Mouse (Mus musculus) embryonic facial prominence, embryonic 10.5 days (tissue): ENCODE data around the gene Fabp3. TPM values are rescaled to one million over a fixed set of nuclear protein-coding genes. Genes with fewer than 3 reads are reported as not detected.

ENCODE experiments used
- DNase-seq: peaks from one replicate; pipeline ENCODE4 v3.0.0-alpha.2; 2017; ENCODE audit warnings: low spot score
- H3K27ac ChIP-seq: fragments of 300-500 bp; sonication (generic); replicated peaks from 2 replicates; pipeline ENCODE4 v1.5.1; 2016; ENCODE audit warnings: mild to moderate bottlenecking
- H3K27me3 ChIP-seq: fragments of 300-500 bp; sonication (generic); replicated peaks from 2 replicates; pipeline ENCODE4 v1.6.1; 2016; ENCODE audit warnings: low read depth, mild to moderate bottlenecking; ENCODE audit not compliant: poor library complexity, severe bottlenecking
- H3K36me3 ChIP-seq: fragments of 300-500 bp; sonication (generic); replicated peaks from 2 replicates; pipeline ENCODE4 v1.6.1; 2016; ENCODE audit warnings: mild to moderate bottlenecking, moderate library complexity
- H3K4me1 ChIP-seq: fragments of 300-500 bp; sonication (generic); 2 replicates; pipeline ENCODE4 v1.6.1; 2016
- H3K4me3 ChIP-seq: fragments of 300-500 bp; sonication (generic); 2 replicates; pipeline ENCODE4 v1.5.1; 2016; ENCODE audit warnings: mild to moderate bottlenecking, moderate library complexity
- H3K9me3 ChIP-seq: fragments of 300-500 bp; sonication (generic); 2 replicates; pipeline ENCODE4 v1.6.1; 2016; ENCODE audit warnings: mild to moderate bottlenecking
- WGBS: fragments of 180-500 bp; shearing (Covaris S2); methylation state at CpG from one replicate; pipeline ENCODE4 v1.1.7; 2016; 5-methylcytosine and 5-hydroxymethylcytosine counted together
- polyA plus RNA-seq: library from polyadenylated mRNA; unstranded; fragments of >200 nt; fragmentation: Nextera tagmentation; extraction: Ambion mirVana; gene quantifications from 2 replicates; pipeline ENCODE4 v1.2.1, GENCODE M21; 2016

The Fabp3 gene
- polyA plus RNA-seq, 1 experiment from 2014 or later, result 15.6 TPM

DNA sequence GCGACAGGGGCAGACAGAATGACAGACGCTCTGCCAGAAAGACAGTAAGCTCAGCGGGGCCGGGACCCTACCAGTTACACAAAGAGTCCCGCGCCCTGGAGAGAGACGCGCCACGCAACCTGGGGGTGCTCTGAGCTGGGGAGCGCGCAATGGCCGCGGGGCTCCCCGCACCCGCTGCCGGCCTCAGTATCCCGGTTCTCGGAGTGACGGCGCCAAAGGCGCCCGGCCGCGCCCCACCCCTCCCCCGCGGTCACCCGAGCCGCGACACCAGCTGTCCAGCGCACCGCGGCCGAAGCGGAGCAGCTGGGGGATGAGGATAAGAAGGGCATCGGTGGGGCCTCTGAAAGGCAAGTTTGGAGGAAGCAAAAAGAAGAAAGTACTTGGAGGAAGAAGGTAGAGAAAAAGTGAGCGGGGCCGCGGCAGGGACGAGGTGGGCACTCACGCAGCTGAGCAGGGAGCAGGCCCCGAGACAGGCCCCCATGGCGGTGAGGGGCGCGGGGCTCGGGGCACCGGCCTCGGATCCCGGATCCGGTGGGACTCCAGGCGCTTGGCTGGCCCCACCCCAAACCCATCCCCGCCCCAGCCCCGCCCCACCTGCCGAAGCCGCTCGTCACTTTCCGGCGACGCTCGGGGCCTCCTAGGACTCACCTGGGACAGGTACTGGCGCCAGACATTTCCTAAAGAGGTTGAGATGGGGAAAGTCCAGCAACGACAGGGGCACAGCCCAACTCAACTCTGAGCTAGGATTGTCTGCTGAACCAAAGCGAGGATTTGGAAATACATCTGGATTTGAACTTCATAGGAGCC lies 33.2 kb upstream of the Fabp3 start:
- WGBS, result under 1% methylated on average over 62 of the region's 62 CpGs
- peak overlapping the region; percentile 93 for H3K27ac ChIP-seq
- H3K4me1 ChIP-seq, result peaks cover 33% of the 10 kb centered on the region
- H3K36me3 ChIP-seq, result no peaks in the 10 kb centered on the region
- H3K9me3 ChIP-seq, result no peaks in the 10 kb centered on the region
- peak overlapping the region; percentile 80 for H3K4me3 ChIP-seq
- H3K27me3 ChIP-seq, result peaks cover 86% of the 10 kb centered on the region
- peak; percentile 73 for DNase-seq

DNA sequence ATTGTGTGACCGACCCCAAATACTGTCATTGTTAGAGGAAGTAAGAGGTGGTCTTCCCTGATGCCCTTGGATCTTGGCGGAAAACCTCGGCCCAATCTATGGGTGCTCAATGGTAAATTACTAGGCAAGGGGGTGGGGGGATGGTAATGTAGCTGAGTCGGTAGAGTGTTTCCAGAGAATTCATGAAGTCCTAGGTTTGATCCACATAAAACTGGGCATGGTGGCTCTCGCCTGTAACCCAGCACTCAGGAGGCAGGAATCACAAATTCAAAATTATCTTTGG lies 32.6 kb upstream of the Fabp3 start:
- H3K4me3 ChIP-seq, result peak overlapping the region; percentile 80
- no peaks in the 10 kb centered on the region for H3K9me3 ChIP-seq
- peaks cover 85% of the 10 kb centered on the region for H3K27me3 ChIP-seq
- peaks cover 33% of the 10 kb centered on the region for H3K4me1 ChIP-seq
- 45% methylated on average over 5 of the region's 5 CpGs for WGBS
- H3K27ac ChIP-seq, result 0 out of 2 replicates have a peak overlapping the region, but pooled peaks have one; percentile 93
- DNase-seq, result no peak
- H3K36me3 ChIP-seq, result no peaks in the 10 kb centered on the region

GRCm38 (mm10) chr4:130276573-130277176 lies 31.7 kb upstream of the Fabp3 start:
- 61% methylated on average over 7 of the region's 7 CpGs for WGBS
- no peaks in the 10 kb centered on the region for H3K36me3 ChIP-seq
- no peaks in the 10 kb centered on the region for H3K9me3 ChIP-seq
- H3K27ac ChIP-seq, result no peak overlapping the region
- peaks cover 81% of the 10 kb centered on the region for H3K27me3 ChIP-seq
- H3K4me3 ChIP-seq, result no peak overlapping the region
- no peak for DNase-seq
- peaks cover 33% of the 10 kb centered on the region for H3K4me1 ChIP-seq

DNA sequence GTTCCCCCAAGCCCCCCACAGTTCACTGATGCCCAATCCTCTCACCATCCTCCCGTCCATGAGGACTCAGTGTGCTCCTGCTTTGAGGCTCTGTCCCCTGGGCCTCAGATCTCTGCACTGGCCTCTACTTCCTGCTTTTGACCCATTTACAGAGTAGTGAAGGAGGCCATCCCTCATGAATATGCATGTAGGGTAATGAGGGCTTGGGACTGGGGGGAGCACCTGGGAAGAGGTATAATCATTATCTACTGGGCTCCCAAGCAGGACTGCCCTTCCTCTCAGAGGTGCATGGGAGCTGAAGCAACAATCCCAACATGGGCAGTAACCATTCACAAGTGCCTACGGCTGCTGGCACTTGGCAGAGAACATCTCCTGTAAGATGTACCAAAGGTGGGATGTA lies 29.3 kb upstream of the Fabp3 start, which contains the start of gene Serinc2:
Gene Serinc2 (minus strand): TSS at position 101 of the 400 bp plus-strand sequence.
- no peak for DNase-seq
- no peaks in the 10 kb centered on the region for H3K9me3 ChIP-seq
- peaks cover 24% of the 10 kb centered on the region for H3K4me1 ChIP-seq
- H3K27ac ChIP-seq, result no peak within 1 kb of the TSS
- H3K4me3 ChIP-seq, result no peak within 1 kb of the TSS
- WGBS, result 64% methylated on average over 2 of the region's 2 CpGs
- peaks cover 63% of the 10 kb centered on the region for H3K27me3 ChIP-seq
- H3K36me3 ChIP-seq, result no peaks in the 10 kb centered on the region

DNA sequence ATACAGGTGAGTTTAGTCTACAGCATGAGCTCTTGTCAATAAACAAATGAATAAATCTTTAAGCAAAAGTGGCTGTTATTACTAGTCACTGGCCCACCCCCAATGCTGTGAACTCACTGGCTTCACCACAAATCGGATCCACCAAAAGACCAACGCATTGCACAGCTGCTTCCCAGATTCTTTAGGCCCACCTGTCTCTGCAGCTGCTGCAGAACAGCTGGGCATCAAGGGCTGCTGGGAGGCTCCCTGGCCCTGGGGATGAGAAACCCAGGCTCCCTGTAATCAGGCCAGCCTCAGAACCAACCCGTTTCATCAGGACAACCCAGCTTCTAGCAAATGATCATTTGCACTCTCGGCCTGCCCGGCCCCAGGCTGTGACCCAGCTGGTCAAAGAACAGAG lies 25.5 kb upstream of the Fabp3 start:
- DNase-seq, result no peak
- Histone ChIP-seq H3K4me1 (no peaks in the 10 kb centered on the region), H3K36me3 (no peaks in the 10 kb centered on the region), H3K4me3 (no peak overlapping the region), H3K9me3 (no peaks in the 10 kb centered on the region), H3K27me3 (peaks cover 49% of the 10 kb centered on the region), H3K27ac (no peak overlapping the region)
- 70% methylated on average over 5 of the region's 5 CpGs for WGBS

DNA sequence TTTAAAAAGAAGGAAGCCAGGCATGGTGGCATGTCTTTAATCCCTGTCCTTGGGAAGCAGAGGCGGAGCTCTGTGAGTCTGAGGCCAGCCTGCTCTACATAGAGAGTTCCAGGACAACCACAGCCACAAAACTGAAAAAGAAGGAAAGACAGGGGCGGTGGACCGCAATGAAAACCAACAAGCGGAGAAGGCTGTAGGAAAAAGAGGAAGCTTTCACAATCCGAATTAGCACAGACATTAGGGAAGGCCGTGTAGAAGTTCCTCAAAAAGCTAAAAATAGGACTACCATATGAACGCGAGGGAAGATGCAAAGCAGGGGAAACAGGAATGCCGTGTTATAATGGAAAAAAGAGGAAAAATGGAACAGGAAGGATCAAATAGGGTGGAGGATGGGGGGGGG lies 24.6 kb upstream of the Fabp3 start:
- H3K4me1 ChIP-seq, result no peaks in the 10 kb centered on the region
- no peak overlapping the region for H3K4me3 ChIP-seq
- peaks cover 43% of the 10 kb centered on the region for H3K27me3 ChIP-seq
- 85% methylated on average over 9 of the region's 9 CpGs for WGBS
- no peak for DNase-seq
- H3K27ac ChIP-seq, result no peak overlapping the region
- no peaks in the 10 kb centered on the region for H3K9me3 ChIP-seq
- no peaks in the 10 kb centered on the region for H3K36me3 ChIP-seq

GRCm38 (mm10) chr4:130286531-130286930 lies 21.9 kb upstream of the Fabp3 start:
- no peaks in the 10 kb centered on the region for H3K36me3 ChIP-seq
- no peak overlapping the region for H3K27ac ChIP-seq
- H3K9me3 ChIP-seq, result no peaks in the 10 kb centered on the region
- no peak overlapping the region for H3K4me3 ChIP-seq
- WGBS, result 53% methylated on average over 3 of the region's 3 CpGs
- DNase-seq, result no peak
- peaks cover 33% of the 10 kb centered on the region for H3K27me3 ChIP-seq
- no peaks in the 10 kb centered on the region for H3K4me1 ChIP-seq

DNA sequence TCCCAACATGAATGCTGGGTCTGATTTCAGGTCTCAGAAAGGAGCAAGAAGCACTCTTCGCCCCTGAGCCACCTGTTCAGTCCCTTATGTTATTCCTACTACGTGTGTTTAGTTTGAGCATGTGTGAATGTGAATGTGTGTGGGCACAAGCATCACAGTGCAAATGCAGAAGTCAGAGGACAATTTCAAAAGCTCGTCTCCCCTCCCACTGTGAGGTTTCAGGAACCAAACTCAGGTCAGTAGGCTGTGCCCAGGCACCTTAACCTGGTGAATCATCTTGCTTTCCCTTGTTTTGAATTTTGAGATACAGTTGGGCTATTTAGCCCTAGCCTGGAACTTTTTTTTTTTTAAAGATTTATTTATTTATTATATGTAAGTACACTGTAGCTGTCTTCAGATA lies 18.6 kb upstream of the Fabp3 start:
- peaks cover 25% of the 10 kb centered on the region for H3K27me3 ChIP-seq
- 78% methylated on average over 3 of the region's 3 CpGs for WGBS
- no peaks in the 10 kb centered on the region for H3K9me3 ChIP-seq
- H3K27ac ChIP-seq, result no peak overlapping the region
- no peak for DNase-seq
- no peak overlapping the region for H3K4me3 ChIP-seq
- H3K4me1 ChIP-seq, result no peaks in the 10 kb centered on the region
- H3K36me3 ChIP-seq, result no peaks in the 10 kb centered on the region

DNA sequence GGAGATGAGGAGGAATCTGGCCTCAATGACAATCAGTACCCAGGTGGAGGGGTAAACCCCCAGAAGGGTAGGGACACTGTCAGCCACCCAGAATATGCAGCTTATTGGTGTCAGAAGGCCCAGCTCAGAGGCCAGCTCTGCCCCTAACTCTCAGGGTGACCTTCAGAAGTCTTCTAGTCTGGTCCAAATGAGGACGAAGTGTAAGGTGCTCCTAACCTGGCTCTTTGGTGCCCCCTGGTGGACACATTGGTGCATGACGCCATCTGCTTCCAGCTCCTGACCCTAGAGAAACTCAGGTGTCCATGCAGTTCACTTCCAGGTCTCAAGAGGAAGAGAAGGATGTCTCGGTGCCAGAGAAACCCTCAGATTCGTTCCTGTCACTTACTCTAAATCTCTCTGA lies 16.1 kb upstream of the Fabp3 start:
- no peaks in the 10 kb centered on the region for H3K36me3 ChIP-seq
- peak; percentile 85 for DNase-seq
- peaks cover 12% of the 10 kb centered on the region for H3K27me3 ChIP-seq
- H3K9me3 ChIP-seq, result no peaks in the 10 kb centered on the region
- 6% methylated on average over 4 of the region's 4 CpGs for WGBS
- H3K4me1 ChIP-seq, result 0 out of 2 replicates have a peak, but pooled peaks cover 5% of the 10 kb centered on the region
- H3K27ac ChIP-seq, result no peak overlapping the region
- no peak overlapping the region for H3K4me3 ChIP-seq

- Histone ChIP-seq H3K36me3 (no peaks in the 10 kb centered on the region), H3K4me1 (peaks cover 5% of the 10 kb centered on the region; the same call in 1 of the 2 replicates), H3K27ac (no peak overlapping the region), H3K9me3 (no peaks in the 10 kb centered on the region), H3K4me3 (no peak overlapping the region), H3K27me3 (peaks cover 9% of the 10 kb centered on the region)
- WGBS, result 85% methylated on average over 8 of the region's 8 CpGs
- DNase-seq, result no peak
Observed at GRCm38 (mm10) chr4:130294513-130294912, 13.9 kb upstream of the Fabp3 start.

DNA sequence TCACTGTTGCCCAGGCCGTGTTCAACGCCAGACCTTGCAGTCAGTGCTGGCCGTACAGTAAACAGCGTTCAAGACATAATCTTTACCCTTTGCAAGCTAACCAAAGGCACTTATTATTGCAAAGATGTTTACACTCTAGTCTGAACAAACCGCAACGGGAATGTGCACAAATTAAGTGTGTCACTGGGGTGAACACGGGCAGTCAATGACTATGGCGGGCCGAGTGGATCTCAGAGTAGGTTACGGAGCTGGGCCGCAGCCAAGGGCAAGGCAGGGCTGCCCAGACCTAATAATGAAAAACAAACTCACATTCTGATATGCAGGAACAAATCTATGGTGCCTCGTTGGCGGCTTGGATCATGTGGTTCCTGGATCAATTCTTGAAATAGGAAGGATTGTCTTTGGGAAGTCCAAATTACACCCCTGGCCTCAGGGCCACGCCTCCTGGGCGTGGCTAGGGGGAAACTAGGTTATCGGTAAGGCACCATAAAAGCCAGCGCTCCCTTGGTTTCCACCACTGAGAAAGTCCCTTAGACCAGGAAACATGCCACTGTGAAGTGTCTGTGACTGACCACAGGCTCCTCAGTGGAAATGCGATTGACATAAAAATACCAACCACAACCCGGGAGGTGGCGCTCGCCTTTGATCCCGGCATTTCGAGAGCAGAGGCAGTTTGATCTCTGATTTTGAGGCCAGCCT lies 13.2 kb upstream of the Fabp3 start:
- Histone ChIP-seq H3K27me3 (peaks cover 9% of the 10 kb centered on the region), H3K36me3 (no peaks in the 10 kb centered on the region), H3K9me3 (no peaks in the 10 kb centered on the region), H3K4me1 (peaks cover 5% of the 10 kb centered on the region; the same call in 1 of the 2 replicates), H3K4me3 (no peak overlapping the region), H3K27ac (no peak overlapping the region)
- DNase-seq, result no peak
- 61% methylated on average over 23 of the region's 23 CpGs for WGBS

DNA sequence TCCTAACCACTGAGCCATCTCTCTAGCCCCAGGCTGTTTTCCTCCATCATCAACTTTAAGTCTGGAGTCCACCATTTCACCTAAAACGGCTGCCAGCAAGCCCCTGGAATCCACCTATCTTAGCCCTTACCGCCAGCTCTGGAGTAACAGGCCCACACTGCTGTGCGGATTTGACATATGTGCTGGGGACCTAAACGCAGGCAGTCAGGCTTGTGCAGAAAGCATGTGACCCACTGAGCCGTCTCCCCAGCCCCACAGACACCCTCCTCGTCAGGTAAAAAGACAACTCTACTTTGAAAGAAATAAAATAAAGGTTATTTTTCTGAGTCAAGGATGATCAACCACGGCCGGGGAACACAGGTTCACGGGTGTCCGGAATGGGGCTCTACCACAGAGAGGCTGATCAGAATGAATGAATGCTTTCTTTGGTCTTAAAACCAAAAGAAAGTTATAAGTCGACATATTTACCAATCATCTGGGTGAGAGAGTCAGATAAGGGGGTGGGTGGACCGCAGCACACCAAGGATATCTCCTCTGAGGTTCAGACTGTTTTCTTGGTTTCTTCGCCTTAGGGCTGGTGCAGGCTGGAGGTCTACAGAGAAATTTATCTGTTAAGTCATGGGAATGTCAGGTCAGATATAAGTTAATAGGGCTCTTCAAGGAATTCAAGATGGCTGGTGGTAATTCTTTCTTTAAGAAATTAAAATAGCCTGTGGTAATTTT lies 12.0 kb upstream of the Fabp3 start:
- Histone ChIP-seq H3K4me3 (no peak overlapping the region), H3K27ac (no peak overlapping the region), H3K36me3 (no peaks in the 10 kb centered on the region), H3K27me3 (peaks cover 9% of the 10 kb centered on the region), H3K4me1 (peaks cover 5% of the 10 kb centered on the region; the same call in 1 of the 2 replicates), H3K9me3 (no peaks in the 10 kb centered on the region)
- no peak for DNase-seq
- WGBS, result 87% methylated on average over 13 of the region's 13 CpGs
